Mouse (Mus musculus) right cerebral cortex, postnatal 4 days (tissue): ENCODE data around the gene Vps37b.
"Not testable (repeated sequence)": the region's sequence is repeated elsewhere in the genome, so short reads cannot be mapped to it uniquely, and the experiment has no call there.

Experiments used
- DNase-seq: peaks from one replicate; pipeline ENCODE4 v3.0.0-alpha.2; 2022

Vps37b gene

GRCm38 (mm10) chr5:124032001-124032508 lies at the start of gene Vps37b:
TSS of gene Vps37b (minus strand) at chr5:124032270.
- DNase-seq: peak; percentile 95

GRCm38 (mm10) chr5:124079880-124080279 lies 47.8 kb upstream of the Vps37b start:
- no peak for DNase-seq

GRCm38 (mm10) chr5:124078794-124079416 lies 46.8 kb upstream of the Vps37b start:
- DNase-seq: peak; percentile 59

- no peak for DNase-seq
Observed at GRCm38 (mm10) chr5:124077856-124078460, 45.9 kb upstream of the Vps37b start.

- no peak for DNase-seq
Observed at GRCm38 (mm10) chr5:124077241-124077640, 45.2 kb upstream of the Vps37b start.

DNA sequence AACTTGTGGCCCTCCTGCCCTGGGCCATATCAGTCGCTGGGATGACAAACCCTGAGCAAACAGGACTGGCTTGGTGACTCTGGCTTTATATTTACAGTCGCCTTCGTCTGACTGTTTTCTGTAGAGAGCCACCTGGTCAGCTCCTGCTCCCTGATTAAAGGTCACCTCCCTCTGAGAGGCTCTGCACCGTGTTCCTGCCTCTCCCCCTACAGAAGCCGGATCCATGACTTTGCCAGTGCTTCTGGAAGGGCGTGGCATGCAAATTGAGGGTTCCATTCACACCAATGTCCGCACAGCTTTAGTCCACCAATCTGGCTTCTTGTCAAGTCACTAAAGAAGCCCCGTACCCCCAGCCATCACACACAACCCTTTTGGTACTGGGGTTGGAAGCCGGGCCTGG lies 44.5 kb upstream of the Vps37b start:
- no peak for DNase-seq

DNA sequence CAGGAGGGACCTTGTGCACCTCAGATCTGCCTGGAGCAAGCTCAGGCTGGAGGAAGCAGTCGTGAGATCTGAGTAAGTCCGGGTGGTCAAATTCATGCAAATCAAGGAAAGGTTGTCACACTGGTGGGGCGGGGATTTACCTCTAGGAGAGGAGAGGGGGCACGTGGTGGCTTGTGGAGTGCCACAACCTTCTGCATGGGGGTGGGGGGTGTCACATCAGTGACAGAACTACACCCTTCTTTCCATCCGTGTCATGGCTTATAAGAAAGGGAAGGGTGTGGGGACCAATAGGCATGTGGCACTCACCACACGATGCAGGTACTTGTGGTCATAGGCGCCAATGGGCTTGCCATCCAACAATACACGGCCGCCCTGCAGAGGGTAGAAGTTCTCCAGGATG lies 43.6 kb upstream of the Vps37b start:
- no peak for DNase-seq

GRCm38 (mm10) chr5:124074845-124075307 lies 42.8 kb upstream of the Vps37b start:
- no peak for DNase-seq

- DNase-seq: no peak
Observed at GRCm38 (mm10) chr5:124073682-124074081, 41.6 kb upstream of the Vps37b start.

DNA sequence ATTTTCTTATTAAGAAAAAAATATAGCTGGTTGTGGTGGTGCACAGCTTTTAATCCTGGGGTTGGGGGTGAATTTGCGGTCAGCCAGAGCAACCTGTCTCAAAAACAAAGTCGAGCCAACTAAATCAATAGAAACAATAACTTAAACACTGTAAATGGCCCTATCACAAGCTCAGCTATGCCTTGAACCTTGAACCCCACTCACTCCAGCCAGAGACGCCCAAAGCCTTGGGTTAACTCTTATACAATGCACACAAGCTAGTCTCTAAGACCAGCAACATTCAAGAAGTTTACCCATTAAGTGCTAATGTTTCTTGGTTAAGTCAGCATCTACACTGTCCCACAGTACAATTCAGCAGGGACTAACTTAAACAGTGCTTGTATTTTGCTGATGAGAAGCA lies 37.6 kb upstream of the Vps37b start:
- DNase-seq: no peak

GRCm38 (mm10) chr5:124062037-124062824 lies 30.2 kb upstream of the Vps37b start:
- DNase-seq: peak; percentile 52

- no peak for DNase-seq
Observed at GRCm38 (mm10) chr5:124059677-124060076, 27.6 kb upstream of the Vps37b start.

DNA sequence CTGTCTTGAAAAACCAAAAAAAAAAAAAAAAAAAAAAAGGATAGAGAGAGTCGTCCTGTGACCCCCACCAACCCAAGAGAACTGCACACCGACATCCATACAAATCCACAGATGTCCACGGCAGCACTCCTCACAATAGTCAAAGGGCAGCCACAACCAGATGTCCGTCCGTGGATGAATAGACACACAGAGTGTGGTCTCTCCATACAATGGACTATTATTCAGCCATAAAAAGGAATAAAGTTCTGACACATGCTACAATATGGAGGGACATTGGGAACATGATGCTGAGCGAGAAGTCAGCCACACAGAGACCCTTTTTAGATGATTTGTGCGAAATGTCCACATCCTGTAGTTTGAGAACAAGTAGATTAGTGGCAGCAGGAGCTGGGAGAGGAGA lies 26.7 kb upstream of the Vps37b start:
- no peak for DNase-seq

DNA sequence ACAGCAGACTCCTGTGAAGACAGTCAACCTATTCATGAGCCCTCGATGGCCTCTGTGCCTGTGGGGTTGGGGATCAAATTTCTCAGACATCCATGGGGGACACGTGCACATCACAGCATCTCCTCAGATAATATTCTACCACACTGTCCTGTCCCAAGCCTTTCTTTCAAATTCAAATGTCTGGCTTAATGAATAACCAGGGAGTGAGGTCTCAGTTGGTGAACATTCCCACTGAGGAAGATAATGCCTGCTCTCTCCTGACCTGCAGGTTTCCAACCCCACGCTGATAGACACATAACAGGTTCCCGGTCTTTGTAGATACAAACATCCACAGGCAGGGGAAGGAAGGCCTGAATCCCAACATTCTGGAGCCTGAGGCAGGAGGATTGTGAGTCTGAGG lies 24.9 kb upstream of the Vps37b start:
- DNase-seq: no peak

DNA sequence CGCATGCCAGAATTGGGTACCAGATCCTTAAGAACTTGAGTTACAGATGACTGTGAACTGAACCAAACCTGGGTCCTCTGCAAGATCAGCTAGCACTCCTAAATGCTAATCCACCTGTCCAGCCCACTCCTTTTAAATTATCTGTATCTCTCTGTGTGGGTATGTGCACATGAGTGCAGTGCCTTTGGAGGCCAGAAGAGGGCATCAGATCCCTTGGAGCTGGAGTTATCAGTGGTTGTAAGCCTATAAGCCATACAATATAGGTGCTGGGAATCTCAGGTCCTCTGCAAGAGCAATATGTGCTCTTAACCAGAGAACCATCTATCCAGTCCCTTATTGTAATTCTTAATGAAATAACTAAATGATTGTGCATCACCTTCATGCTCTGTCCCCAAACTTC lies 24.1 kb upstream of the Vps37b start:
- no peak for DNase-seq

- not testable (repeated sequence) for DNase-seq
Observed at GRCm38 (mm10) chr5:124052641-124053040, 20.6 kb upstream of the Vps37b start.

- no peak for DNase-seq
Observed at GRCm38 (mm10) chr5:124051899-124052491, 19.9 kb upstream of the Vps37b start.

GRCm38 (mm10) chr5:124050095-124051050 lies 18.3 kb upstream of the Vps37b start:
- no peak for DNase-seq

- no peak for DNase-seq
Observed at GRCm38 (mm10) chr5:124049249-124050045, 17.4 kb upstream of the Vps37b start.

DNA sequence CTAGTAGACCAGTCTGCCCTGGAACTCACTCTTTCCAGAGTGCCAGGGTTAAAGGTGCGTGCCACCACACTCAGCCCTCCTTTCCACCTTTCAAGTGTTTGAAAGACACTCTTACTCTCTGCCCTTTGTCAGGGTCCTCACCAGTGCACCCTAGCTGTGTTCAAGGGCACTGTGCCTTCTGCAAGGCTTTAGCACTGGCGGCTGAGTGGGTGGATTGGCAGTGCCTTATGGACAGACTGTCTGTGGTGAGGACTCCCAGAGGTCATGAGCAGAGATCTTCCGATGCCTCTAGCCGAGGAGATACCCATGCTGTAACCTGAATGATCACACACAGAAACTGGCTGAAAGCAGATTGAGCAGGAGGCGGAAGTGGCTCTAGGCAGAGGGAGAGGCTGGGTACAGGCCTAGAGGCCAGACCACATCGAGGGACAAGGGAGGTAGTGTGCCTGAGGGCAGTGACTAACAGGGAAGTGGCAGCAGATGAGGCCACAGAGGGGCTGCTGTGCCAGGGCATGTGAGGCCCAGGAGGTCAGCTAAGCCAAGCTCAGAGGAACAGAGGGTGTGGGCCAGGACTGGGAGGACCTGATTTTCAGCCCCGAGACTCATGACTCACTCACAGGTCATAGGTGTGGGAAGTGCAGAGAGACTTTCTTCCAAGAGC lies 14.8 kb upstream of the Vps37b start:
- no peak for DNase-seq
